Mouse (Mus musculus): ENCODE data around the gene Ice1. TPM values are rescaled to one million over a fixed set of nuclear protein-coding genes. Genes with fewer than 3 reads are reported as not detected.

Gene Ice1
- polyA plus RNA-seq, 1 experiment from 2014 or later: 8.3 TPM

DNA sequence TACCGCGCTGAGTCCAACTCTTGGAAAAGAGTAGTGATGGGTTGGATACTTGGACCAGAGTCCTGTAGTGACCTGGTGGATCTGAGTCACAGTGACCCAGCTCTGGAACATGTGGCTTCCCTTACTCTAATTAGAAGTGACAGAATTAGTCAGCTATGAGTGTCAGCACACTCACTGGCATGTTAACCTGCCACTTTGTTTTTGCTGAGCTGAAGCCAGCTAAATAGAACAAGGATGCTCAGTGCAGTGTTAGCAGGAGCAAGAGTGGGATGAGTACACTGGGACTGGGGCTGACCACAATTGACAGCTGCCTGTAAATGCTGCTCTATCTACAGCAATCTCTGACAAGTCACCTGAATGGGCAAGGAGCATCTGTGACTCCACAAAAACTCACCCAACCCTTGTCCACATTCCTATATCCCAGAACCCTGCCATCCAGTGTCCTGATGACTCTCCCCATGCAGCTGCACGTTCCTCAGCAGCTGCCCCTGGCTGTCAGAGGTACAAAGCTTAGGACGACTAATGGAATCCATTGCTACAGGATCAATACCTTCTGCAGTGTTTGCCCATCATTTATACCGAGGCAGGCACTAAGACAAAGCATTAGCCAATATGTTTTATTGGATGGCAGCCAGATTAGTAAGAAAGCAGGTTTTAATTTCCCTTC lies 128.6 kb downstream of the Ice1 start:
- no peaks in the 10 kb centered on the region for H3K4me1 ChIP-seq (ENCODE audit: control insufficient read depth, insufficient read depth, low read length)
- no peaks in the 10 kb centered on the region for H3K36me3 ChIP-seq (ENCODE audit: control insufficient read depth, insufficient read depth, low read length)
- no peak overlapping the region for H3K9ac ChIP-seq (ENCODE audit: low read depth, low read length)
- H3K9me3 ChIP-seq (ENCODE audit: control insufficient read depth, low read length): no peaks in the 10 kb centered on the region
- no peak overlapping the region for H3K27ac ChIP-seq (ENCODE audit: low read length)
- no peak overlapping the region for H3K4me2 ChIP-seq (ENCODE audit: low read depth, low read length)
- no peak for ATAC-seq
- no peaks in the 10 kb centered on the region for H3K27me3 ChIP-seq (replicated peaks; ENCODE audit: control insufficient read depth, insufficient read depth, low read length)
- H3K4me3 ChIP-seq (ENCODE audit: low read length): no peak overlapping the region
- 61% methylated on average over 5 of the region's 5 CpGs for WGBS

Other genes with a start within 250 kb of the Ice1 start
- gene Adamts16, start 204.2 kb upstream of the Ice1 start, polyA plus RNA-seq (2015; fragmentation: Nextera tagmentation; extraction: Ambion mirVana): 1.2 and 1.4 TPM in 2 replicates

All from intestine, embryonic 16.5 days (tissue).